16 mouse cellular contexts compared by ENCODE assay signal in the genomic region with DNA sequence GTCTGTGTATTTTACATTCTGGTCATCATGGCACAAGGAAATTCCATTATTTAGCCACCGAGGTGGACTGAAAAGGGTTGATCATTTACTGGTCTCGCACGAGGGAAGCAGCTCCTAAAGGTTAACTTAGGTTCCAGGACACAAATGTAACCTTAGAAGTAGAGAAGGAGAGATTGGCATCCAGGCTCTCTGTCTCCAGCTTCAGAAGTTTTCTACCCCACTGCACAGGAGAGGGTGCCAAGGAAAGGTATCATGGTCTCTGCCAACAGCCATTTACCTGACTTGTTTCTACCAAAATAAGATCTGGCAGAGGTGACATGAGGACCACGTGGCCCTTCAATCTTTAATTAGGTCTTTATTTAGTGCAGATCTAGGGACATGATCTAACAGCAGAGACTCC.
"Had no signal": no experiment of that assay in that cellular context is flagged by ENCODE, and none has a peak within 500 bp of the region (broad histone marks: within the 10 kb centered on the region; RNA-seq: fewer than 3 reads in every experiment).

No protein-coding gene starts in this region.

- ATAC-seq: lung, postnatal 0 days; midbrain, embryonic 13.5 days; midbrain, embryonic 15.5 days had no signal

- H3K4me3 ChIP-seq: lung, embryonic 15.5 days; megakaryocyte, embryonic 14.5 days; midbrain, embryonic 13.5 days; midbrain, embryonic 15.5 days; neural tube, embryonic 12.5 days; stomach, embryonic 15.5 days had no signal

- H3K9me3 ChIP-seq: lung, embryonic 15.5 days; megakaryocyte, embryonic 14.5 days; midbrain, embryonic 13.5 days; midbrain, embryonic 15.5 days; neural tube, embryonic 12.5 days; stomach, embryonic 15.5 days had no signal

- H3K4me1 ChIP-seq: megakaryocyte, embryonic 14.5 days; neural tube, embryonic 12.5 days had no signal

- H3K4me2 ChIP-seq: lung, embryonic 15.5 days; midbrain, embryonic 11.5 days; midbrain, embryonic 13.5 days; midbrain, embryonic 15.5 days; neural tube, embryonic 12.5 days; stomach, embryonic 15.5 days had no signal

- H3K27ac ChIP-seq: lung, embryonic 15.5 days; macrophage; midbrain, embryonic 13.5 days; midbrain, embryonic 15.5 days; neural tube, embryonic 12.5 days; stomach, embryonic 15.5 days; stomach, postnatal 0 days had no signal

- H3K27me3 ChIP-seq: lung, embryonic 15.5 days; megakaryocyte, embryonic 14.5 days; midbrain, embryonic 13.5 days; midbrain, embryonic 15.5 days; neural tube, embryonic 12.5 days; stomach, embryonic 15.5 days had no signal

- DNase-seq: lung, postnatal 14 days; lung, postnatal 36 days; right cerebral cortex, postnatal 14 days; thymus, adult 2 months; thymus, postnatal 25 days; thymus, postnatal 4 days had no signal

- H3K36me3 ChIP-seq: lung, embryonic 15.5 days; midbrain, embryonic 13.5 days; midbrain, embryonic 15.5 days; neural tube, embryonic 12.5 days; stomach, embryonic 15.5 days had no signal

- H3K9ac ChIP-seq: lung, embryonic 15.5 days; midbrain, embryonic 13.5 days; midbrain, embryonic 15.5 days; neural tube, embryonic 12.5 days; stomach, embryonic 15.5 days had no signal
